Mouse (Mus musculus) erythroblast, embryonic 14.5 days (primary cell): Measurements from ENCODE around the gene Sgk1.

Source experiments
- GATA1 ChIP-seq: IDR thresholded peaks from 2 replicates; pipeline ENCODE4 v1.6.1; 2012; ENCODE audit warnings: low read length, inconsistent platforms, mixed read lengths
- TAL1 ChIP-seq: IDR thresholded peaks from 3 replicates; pipeline ENCODE4 v1.6.1; 2012; ENCODE audit warnings: low read length, inconsistent platforms, mixed read lengths

DNA sequence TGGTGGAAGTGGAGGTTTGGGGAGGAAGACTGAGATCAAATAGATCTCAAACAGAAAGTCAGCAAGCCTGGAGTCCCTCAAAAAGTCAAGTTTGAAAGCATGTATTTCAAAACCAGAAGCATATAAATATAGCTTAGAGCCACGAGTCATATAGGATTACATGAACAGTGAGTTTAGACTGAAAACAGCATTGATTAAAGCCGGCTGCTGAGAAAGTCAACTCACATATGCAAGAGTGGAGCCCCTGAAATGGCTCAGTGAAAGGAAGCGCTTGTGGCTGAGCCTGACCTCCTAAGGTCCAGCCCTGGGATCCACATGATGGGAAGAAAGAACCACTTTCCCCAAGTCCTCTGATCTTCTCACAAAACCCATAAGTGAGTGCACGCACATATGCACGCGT, 38.7 kb upstream of the Sgk1 start:
- TF ChIP-seq TAL1, result no peak
- no peak for TF ChIP-seq GATA1
